Comparison of ENCODE assay signal across 14 mouse cellular contexts in genomic region chr7:75296688-75297119, GRCm38 (mm10). TPM values are rescaled to one million over a fixed set of nuclear protein-coding genes. Genes with fewer than 3 reads are reported as not detected.
DNase-seq lines count a peak whose midpoint lies in the region; ATAC-seq and TF ChIP-seq lines count a peak whose summit lies in the region.
"Had no signal": no experiment of that assay in that cellular context is flagged by ENCODE, and none has a peak within 500 bp of the region (broad histone marks: within the 10 kb centered on the region; RNA-seq: fewer than 3 reads in every experiment).

No protein-coding gene starts in this region.

- no peaks in the 10 kb centered on the region for H3K9me3 ChIP-seq in heart, embryonic 10.5 days
- H3K9me3 ChIP-seq in embryonic facial prominence, embryonic 11.5 days (replicated peaks; ENCODE audit: control insufficient read depth, low read length), result no peaks in the 10 kb centered on the region
- no peaks in the 10 kb centered on the region for H3K9me3 ChIP-seq in midbrain, embryonic 14.5 days (ENCODE audit: control insufficient read depth, low read length)

- no peak overlapping the region for H3K4me3 ChIP-seq in heart, embryonic 10.5 days
- no peak overlapping the region for H3K4me3 ChIP-seq in embryonic facial prominence, embryonic 11.5 days (ENCODE audit: low read depth, low read length)
- no peak overlapping the region for H3K4me3 ChIP-seq in midbrain, embryonic 14.5 days (replicated peaks; ENCODE audit: low read depth, low read length)

- 47% methylated on average over 6 of the region's 6 CpGs for WGBS in heart, embryonic 10.5 days
- 10% methylated on average over 6 of the region's 6 CpGs for WGBS in embryonic facial prominence, embryonic 11.5 days
- 4% methylated on average over 6 of the region's 6 CpGs for WGBS in midbrain, embryonic 14.5 days

- no peak for ATAC-seq in embryonic facial prominence, embryonic 11.5 days (replicated peaks; ENCODE audit: insufficient number of reproducible peaks, low FRiP score, low TSS enrichment, low read depth)
- ATAC-seq in midbrain, embryonic 14.5 days (ENCODE audit: low FRiP score, low TSS enrichment), result no peak; the same call in 1 of the 2 replicates
- ATAC-seq: activated CD4-positive, CD25-positive, alpha-beta regulatory T cell, adult 4 months; inflammation-experienced regulatory T-cells, adult 6 months had no signal

- no peak for TF ChIP-seq CTCF in brain, embryonic 14.5 days (IDR thresholded peaks at IDR 0.05; ENCODE audit: borderline replicate concordance, extremely low read depth, insufficient read depth, insufficient read length)

- peak; percentile 39 for DNase-seq in heart, embryonic 10.5 days (ENCODE audit: low spot score)
- no peak for DNase-seq in heart, adult 18-20 months
- peak; percentile 77 for DNase-seq in brain, embryonic 14.5 days (ENCODE audit: low read depth)
- peak; percentile 15 for DNase-seq in embryonic facial prominence, embryonic 11.5 days (ENCODE audit: low spot score)
- peak; percentile 51 for DNase-seq in midbrain, embryonic 14.5 days
- no peak for DNase-seq in lung, postnatal 4 days
- no peak for DNase-seq in cerebellum, adult 18-20 months
- no peak for DNase-seq in gastrocnemius, postnatal 4 days (ENCODE audit: low spot score in 2 of 2)
- DNase-seq: lung, postnatal 14 days; right cerebral cortex, postnatal 14 days; thymus, postnatal 36 days had no signal

- no peak overlapping the region for H3K9ac ChIP-seq in embryonic facial prominence, embryonic 11.5 days (replicated peaks; ENCODE audit: low read length)
- no peak overlapping the region for H3K9ac ChIP-seq in midbrain, embryonic 14.5 days (replicated peaks; ENCODE audit: low read length)

- no peaks in the 10 kb centered on the region; the same call in 1 of the 2 replicates for H3K27me3 ChIP-seq in heart, embryonic 10.5 days (ENCODE audit: insufficient read depth, poor library complexity, severe bottlenecking)
- no peaks in the 10 kb centered on the region for H3K27me3 ChIP-seq in embryonic facial prominence, embryonic 11.5 days (ENCODE audit: control insufficient read depth, insufficient read depth, low read length)
- peaks cover 5% of the 10 kb centered on the region; the same call in 1 of the 2 replicates for H3K27me3 ChIP-seq in midbrain, embryonic 14.5 days (ENCODE audit: control insufficient read depth, insufficient read depth, low read length)

- no peak for TF ChIP-seq POLR2A in brain, embryonic 14.5 days (IDR thresholded peaks at IDR 0.05; ENCODE audit: borderline replicate concordance, extremely low read depth, insufficient read depth, insufficient read length, poor library complexity, severe bottlenecking)

- H3K4me2 ChIP-seq in embryonic facial prominence, embryonic 11.5 days (ENCODE audit: low read depth, low read length), result no peak overlapping the region
- no peak overlapping the region for H3K4me2 ChIP-seq in midbrain, embryonic 14.5 days (ENCODE audit: low read length)

- H3K36me3 ChIP-seq in heart, embryonic 10.5 days, result no peaks in the 10 kb centered on the region
- H3K36me3 ChIP-seq in embryonic facial prominence, embryonic 11.5 days (replicated peaks; ENCODE audit: control insufficient read depth, insufficient read depth, low read depth, low read length), result no peaks in the 10 kb centered on the region
- no peaks in the 10 kb centered on the region for H3K36me3 ChIP-seq in midbrain, embryonic 14.5 days (ENCODE audit: control insufficient read depth, insufficient read depth, low read length)

- H3K4me1 ChIP-seq in heart, embryonic 10.5 days, result no peaks in the 10 kb centered on the region
- no peaks in the 10 kb centered on the region for H3K4me1 ChIP-seq in embryonic facial prominence, embryonic 11.5 days (ENCODE audit: control insufficient read depth, insufficient read depth, low read length)
- peaks cover 19% of the 10 kb centered on the region for H3K4me1 ChIP-seq in midbrain, embryonic 14.5 days (ENCODE audit: control insufficient read depth, insufficient read depth, low read length)

- no peak overlapping the region for H3K27ac ChIP-seq in heart, embryonic 10.5 days
- no peak overlapping the region for H3K27ac ChIP-seq in embryonic facial prominence, embryonic 11.5 days (replicated peaks; ENCODE audit: low read depth, low read length)
- no peak overlapping the region for H3K27ac ChIP-seq in midbrain, embryonic 14.5 days (replicated peaks; ENCODE audit: low read depth, low read length)

RNA-seq across cellular contexts. Expression of gene Sv2b, which starts 12.4 kb away (rescaled TPM):
- 0.41 and 0.91 TPM in 2 replicates for polyA plus RNA-seq in heart, embryonic 10.5 days (2016; fragmentation: Nextera tagmentation; extraction: Ambion mirVana)
- under 1 TPM; 0.31 to 0.47 TPM for total RNA-seq in heart, adult 18-20 months (2021)
- 4.7 and 7.0 TPM in 2 replicates for polyA plus RNA-seq in brain, embryonic 14.5 days (2012; rRNA removed)
- polyA plus RNA-seq in embryonic facial prominence, embryonic 11.5 days (2014; fragmentation: Nextera tagmentation; extraction: Ambion mirVana), result 0.46 and 1.5 TPM in 2 replicates
- 4.5 and 5.9 TPM in 2 replicates for polyA plus RNA-seq in midbrain, embryonic 14.5 days (2014; fragmentation: Nextera tagmentation; extraction: Ambion mirVana)
- 1 to 10 TPM; 2.4 to 3.5 TPM for total RNA-seq in gastrocnemius, postnatal 4 days (2021)
- polyA plus RNA-seq: activated CD4-positive, CD25-positive, alpha-beta regulatory T cell, adult 4 months; inflammation-experienced regulatory T-cells, adult 6 months; liver, adult 2 months had no signal

Comparison
In these comparisons a context has a peak if more than half of its experiments do, and no peak if none do; other contexts are left out.
1. DNase-seq: peak in heart, embryonic 10.5 days (single experiment), brain, embryonic 14.5 days (single experiment), embryonic facial prominence, embryonic 11.5 days (single experiment) and midbrain, embryonic 14.5 days (single experiment); none in heart, adult 18-20 months (0 of 2), lung, postnatal 4 days (0 of 2), cerebellum, adult 18-20 months (0 of 2) and gastrocnemius, postnatal 4 days (0 of 2).